Mouse (Mus musculus) liver (tissue): ENCODE measurements around the gene 3425401B19Rik.

Experiments
- DNase-seq: peaks from one replicate; pipeline ENCODE4 v3.0.0-alpha.2; 2020; ENCODE audit warnings: mixed read lengths

Gene 3425401B19Rik

GRCm38 (mm10) chr14:32685124-32685826, at the start of gene 3425401B19Rik:
TSS of gene 3425401B19Rik (minus strand) at chr14:32685293.
- DNase-seq: no peak

GRCm38 (mm10) chr14:32732961-32733360, 47.9 kb upstream of the 3425401B19Rik start:
- no peak for DNase-seq

- DNase-seq: no peak
Observed at GRCm38 (mm10) chr14:32726864-32727263, 41.8 kb upstream of the 3425401B19Rik start.

- DNase-seq: no peak
Observed at GRCm38 (mm10) chr14:32721461-32721860, 36.4 kb upstream of the 3425401B19Rik start.

GRCm38 (mm10) chr14:32716763-32717439, 31.8 kb upstream of the 3425401B19Rik start:
- no peak for DNase-seq

- no peak for DNase-seq
Observed at GRCm38 (mm10) chr14:32715489-32715888, 30.4 kb upstream of the 3425401B19Rik start.

GRCm38 (mm10) chr14:32715076-32715475, 30.0 kb upstream of the 3425401B19Rik start:
- no peak for DNase-seq

GRCm38 (mm10) chr14:32709861-32710260, 24.8 kb upstream of the 3425401B19Rik start:
- no peak for DNase-seq

GRCm38 (mm10) chr14:32708756-32709155, 23.7 kb upstream of the 3425401B19Rik start:
- DNase-seq: no peak

GRCm38 (mm10) chr14:32707938-32708337, 22.8 kb upstream of the 3425401B19Rik start:
- DNase-seq: no peak

GRCm38 (mm10) chr14:32700972-32701371, 15.9 kb upstream of the 3425401B19Rik start:
- no peak for DNase-seq

- DNase-seq: no peak
Observed at GRCm38 (mm10) chr14:32698556-32698955, 13.5 kb upstream of the 3425401B19Rik start.

- no peak for DNase-seq
Observed at GRCm38 (mm10) chr14:32697774-32698173, 12.7 kb upstream of the 3425401B19Rik start.

GRCm38 (mm10) chr14:32696344-32696743, 11.3 kb upstream of the 3425401B19Rik start:
- no peak for DNase-seq

GRCm38 (mm10) chr14:32695906-32696305, 10.8 kb upstream of the 3425401B19Rik start:
- DNase-seq: no peak

GRCm38 (mm10) chr14:32684735-32685105, 373 bp downstream of the 3425401B19Rik start:
- no peak for DNase-seq

- DNase-seq: no peak
Observed at GRCm38 (mm10) chr14:32683982-32684734, 935 bp downstream of the 3425401B19Rik start.

- DNase-seq: peak; percentile 13
Observed at GRCm38 (mm10) chr14:32683251-32683838, 1.7 kb downstream of the 3425401B19Rik start.

GRCm38 (mm10) chr14:32682536-32682935, 2.6 kb downstream of the 3425401B19Rik start:
- DNase-seq: no peak

- no peak for DNase-seq
Observed at GRCm38 (mm10) chr14:32681603-32682002, 3.5 kb downstream of the 3425401B19Rik start.

GRCm38 (mm10) chr14:32678565-32678964, 6.5 kb downstream of the 3425401B19Rik start:
- DNase-seq: no peak

GRCm38 (mm10) chr14:32673178-32673577, 11.9 kb downstream of the 3425401B19Rik start:
- DNase-seq: no peak

- DNase-seq: no peak
Observed at GRCm38 (mm10) chr14:32663099-32663498, 22.0 kb downstream of the 3425401B19Rik start.
